Mouse (Mus musculus): Measurements from ENCODE around the gene Utp14a. TPM values are rescaled to one million over a fixed set of nuclear protein-coding genes. Genes with fewer than 3 reads are reported as not detected.

Utp14a gene
- polyA plus RNA-seq, 1 experiment from 2014 or later: 16.7 TPM

GRCm38 (mm10) chrX:48314530-48315079 lies 57.9 kb downstream of the Utp14a start:
- H3K4me2 ChIP-seq: peak overlapping the region; percentile 64
- H3K4me3 ChIP-seq: peak overlapping the region; percentile 46
- 11% methylated on average over 28 of the region's 33 CpGs for WGBS
- peaks cover 8% of the 10 kb centered on the region; the same call in 1 of the 2 replicates for H3K27me3 ChIP-seq
- peak overlapping the region; percentile 45 for H3K27ac ChIP-seq
- peak overlapping the region; percentile 19; the same call in 1 of the 2 replicates for H3K9ac ChIP-seq
- no peaks in the 10 kb centered on the region for H3K9me3 ChIP-seq
- ATAC-seq (ENCODE audit: borderline replicate concordance, extremely low read depth, low FRiP score, low TSS enrichment): peak; percentile 79
- no peaks in the 10 kb centered on the region for H3K36me3 ChIP-seq
- H3K4me1 ChIP-seq: no peaks in the 10 kb centered on the region

GRCm38 (mm10) chrX:48317444-48317843 lies 60.8 kb downstream of the Utp14a start:
- no peak for ATAC-seq (ENCODE audit: borderline replicate concordance, extremely low read depth, low FRiP score, low TSS enrichment)
- Histone ChIP-seq H3K27me3 (peaks cover 8% of the 10 kb centered on the region; the same call in 1 of the 2 replicates), H3K4me3 (no peak overlapping the region), H3K4me1 (no peaks in the 10 kb centered on the region), H3K27ac (no peak overlapping the region), H3K36me3 (no peaks in the 10 kb centered on the region), H3K4me2 (no peak overlapping the region), H3K9me3 (no peaks in the 10 kb centered on the region), H3K9ac (no peak overlapping the region)
- WGBS: 48% methylated on average over 3 of the region's 3 CpGs

GRCm38 (mm10) chrX:48318194-48318593 lies 61.5 kb downstream of the Utp14a start:
- no peak overlapping the region for H3K27ac ChIP-seq
- no peak overlapping the region for H3K9ac ChIP-seq
- no peak overlapping the region for H3K4me2 ChIP-seq
- H3K9me3 ChIP-seq: no peaks in the 10 kb centered on the region
- 22% methylated on average over 9 of the region's 9 CpGs for WGBS
- H3K4me1 ChIP-seq: no peaks in the 10 kb centered on the region
- H3K36me3 ChIP-seq: no peaks in the 10 kb centered on the region
- no peak for ATAC-seq (ENCODE audit: borderline replicate concordance, extremely low read depth, low FRiP score, low TSS enrichment)
- H3K27me3 ChIP-seq: peaks cover 8% of the 10 kb centered on the region; the same call in 1 of the 2 replicates
- no peak overlapping the region for H3K4me3 ChIP-seq

Other genes starting within 250 kb of the Utp14a start
- 13.4 and 15.1 TPM in 2 replicates for gene Apln, start 222.0 kb upstream of the Utp14a start, polyA plus RNA-seq (2015; fragmentation: Nextera tagmentation; extraction: Ambion mirVana)
- 0.87 and 1.0 TPM in 2 replicates for gene Xpnpep2, start 148.1 kb upstream of the Utp14a start, polyA plus RNA-seq (2015; fragmentation: Nextera tagmentation; extraction: Ambion mirVana)
- 3.7 and 7.2 TPM in 2 replicates for gene Sash3, start 110.4 kb upstream of the Utp14a start, polyA plus RNA-seq (2015; fragmentation: Nextera tagmentation; extraction: Ambion mirVana)
- gene Zdhhc9, start 48.0 kb upstream of the Utp14a start, polyA plus RNA-seq (2015; fragmentation: Nextera tagmentation; extraction: Ambion mirVana): 4.1 and 4.5 TPM in 2 replicates
- gene Bcorl1, start 84.5 kb downstream of the Utp14a start, polyA plus RNA-seq (2015; fragmentation: Nextera tagmentation; extraction: Ambion mirVana): 4.8 and 5.2 TPM in 2 replicates
- 5.0 and 6.3 TPM in 2 replicates for gene Elf4, start 206.3 kb downstream of the Utp14a start, polyA plus RNA-seq (2015; fragmentation: Nextera tagmentation; extraction: Ambion mirVana)

All from lung, embryonic 15.5 days (tissue).